Mouse (Mus musculus): Measurements from ENCODE around the gene Egfl7. TPM values are rescaled to one million over a fixed set of nuclear protein-coding genes. Genes with fewer than 3 reads are reported as not detected.

Egfl7 gene
- polyA plus RNA-seq, 1 experiment from 2014 or later = 54.9 TPM

- WGBS = 85% methylated on average over 4 of the region's 4 CpGs
- H3K27ac ChIP-seq = peak overlapping the region; percentile 14; the same call in 1 of the 2 replicates
- H3K36me3 ChIP-seq (replicated peaks) = peaks cover 54% of the 10 kb centered on the region
- H3K4me1 ChIP-seq = peaks cover 37% of the 10 kb centered on the region
- H3K27me3 ChIP-seq = no peaks in the 10 kb centered on the region
- H3K9ac ChIP-seq = 0 out of 2 replicates have a peak overlapping the region, but pooled peaks have one; percentile 29
- no peak overlapping the region for H3K4me2 ChIP-seq
- no peaks in the 10 kb centered on the region for H3K9me3 ChIP-seq
- no peak overlapping the region for H3K4me3 ChIP-seq (replicated peaks)
- ATAC-seq (ENCODE audit: low FRiP score) = no peak
Observed at GRCm38 (mm10) chr2:26637316-26637932, 57.6 kb downstream of the Egfl7 start.

- H3K27me3 ChIP-seq = no peaks in the 10 kb centered on the region
- H3K36me3 ChIP-seq (replicated peaks) = peaks cover 54% of the 10 kb centered on the region
- 85% methylated on average over 5 of the region's 5 CpGs for WGBS
- no peak overlapping the region for H3K27ac ChIP-seq
- H3K4me3 ChIP-seq (replicated peaks) = 0 out of 2 replicates have a peak overlapping the region, but pooled peaks have one; percentile 93
- peak overlapping the region; percentile 95; the same call in 1 of the 2 replicates for H3K9ac ChIP-seq
- no peaks in the 10 kb centered on the region for H3K9me3 ChIP-seq
- ATAC-seq (ENCODE audit: low FRiP score) = no peak
- peaks cover 31% of the 10 kb centered on the region for H3K4me1 ChIP-seq
- peak overlapping the region; percentile 87 for H3K4me2 ChIP-seq
Observed at GRCm38 (mm10) chr2:26638039-26638438, 58.2 kb downstream of the Egfl7 start.

- WGBS = 82% methylated on average over 5 of the region's 5 CpGs
- H3K36me3 ChIP-seq (replicated peaks) = peaks cover 51% of the 10 kb centered on the region
- no peaks in the 10 kb centered on the region for H3K9me3 ChIP-seq
- no peak for ATAC-seq (ENCODE audit: low FRiP score)
- peaks cover 27% of the 10 kb centered on the region for H3K4me1 ChIP-seq
- H3K4me3 ChIP-seq (replicated peaks) = peak overlapping the region; percentile 93
- peak overlapping the region; percentile 95 for H3K9ac ChIP-seq
- no peaks in the 10 kb centered on the region for H3K27me3 ChIP-seq
- H3K4me2 ChIP-seq = peak overlapping the region; percentile 87
- H3K27ac ChIP-seq = 0 out of 2 replicates have a peak overlapping the region, but pooled peaks have one; percentile 54
Observed at GRCm38 (mm10) chr2:26638572-26638971, 58.8 kb downstream of the Egfl7 start.

GRCm38 (mm10) chr2:26639083-26639482 is 59.3 kb downstream of the Egfl7 start:
- H3K4me3 ChIP-seq (replicated peaks) = peak overlapping the region; percentile 93
- 10% methylated on average over 8 of the region's 8 CpGs for WGBS
- H3K9ac ChIP-seq = peak overlapping the region; percentile 95
- peaks cover 21% of the 10 kb centered on the region for H3K4me1 ChIP-seq
- H3K9me3 ChIP-seq = no peaks in the 10 kb centered on the region
- H3K36me3 ChIP-seq (replicated peaks) = peaks cover 46% of the 10 kb centered on the region
- peak overlapping the region; percentile 54; the same call in 1 of the 2 replicates for H3K27ac ChIP-seq
- no peaks in the 10 kb centered on the region for H3K27me3 ChIP-seq
- peak; percentile 33; the same call in 1 of the 2 replicates for ATAC-seq (ENCODE audit: low FRiP score)
- peak overlapping the region; percentile 87 for H3K4me2 ChIP-seq

DNA sequence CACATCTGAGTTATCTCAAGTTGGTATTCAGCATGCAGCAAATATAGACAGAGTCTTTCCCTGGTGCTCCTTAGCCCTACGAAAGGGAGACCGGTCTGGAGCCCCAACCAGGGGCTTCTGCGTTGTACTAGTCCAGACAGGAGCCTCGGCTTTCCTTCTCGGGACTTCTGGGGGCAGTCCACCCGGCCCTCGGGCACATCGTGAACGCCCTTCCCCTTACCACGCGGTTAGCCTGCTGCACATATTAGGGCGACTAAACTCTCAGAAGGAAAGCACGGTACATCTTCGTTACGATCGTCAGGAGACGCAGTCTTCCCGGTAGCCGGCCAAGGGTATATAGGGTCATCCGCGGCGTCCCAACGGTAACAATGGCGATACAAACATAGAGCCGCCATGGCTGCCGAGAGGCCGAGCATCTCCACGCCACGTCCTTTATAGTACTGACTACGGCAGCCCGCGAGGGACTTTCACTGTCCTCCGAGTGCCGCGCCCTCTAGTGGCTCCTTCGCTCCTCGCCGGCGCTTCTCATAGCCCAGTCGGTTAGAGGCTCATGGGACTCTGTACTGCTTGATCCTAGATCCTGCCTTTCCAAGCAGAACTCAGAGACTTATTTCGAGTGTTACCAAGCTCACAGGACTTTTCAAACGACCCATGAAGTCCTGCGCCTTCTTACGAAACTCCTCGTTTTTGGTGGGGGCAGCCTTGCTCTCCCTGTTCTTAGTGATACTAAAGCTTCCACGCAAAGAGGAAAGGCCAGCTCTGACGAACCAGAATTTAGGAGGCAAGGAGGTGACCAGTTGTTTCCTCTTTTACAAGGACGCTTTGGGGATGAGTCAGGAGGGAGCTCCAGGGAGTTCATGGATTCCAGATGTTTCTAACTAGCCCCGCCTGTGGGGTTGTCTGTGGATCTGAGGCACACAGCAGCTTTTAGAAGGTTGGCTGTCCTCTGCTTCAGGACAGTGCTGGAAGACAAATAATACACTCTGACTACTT is 60.3 kb downstream of the Egfl7 start:
- H3K9ac ChIP-seq = peak overlapping the region; percentile 95
- no peaks in the 10 kb centered on the region for H3K9me3 ChIP-seq
- H3K4me3 ChIP-seq (replicated peaks) = peak overlapping the region; percentile 93
- WGBS = 4% methylated on average over 49 of the region's 49 CpGs
- no peaks in the 10 kb centered on the region for H3K27me3 ChIP-seq
- H3K36me3 ChIP-seq (replicated peaks) = peaks cover 35% of the 10 kb centered on the region
- H3K4me1 ChIP-seq = peaks cover 21% of the 10 kb centered on the region
- ATAC-seq (ENCODE audit: low FRiP score) = peak; percentile 86
- H3K4me2 ChIP-seq = peak overlapping the region; percentile 87
- peak overlapping the region; percentile 82 for H3K27ac ChIP-seq

- Histone ChIP-seq H3K4me1 (peaks cover 21% of the 10 kb centered on the region), H3K27ac (no peak overlapping the region), H3K36me3 (replicated peaks) (peaks cover 25% of the 10 kb centered on the region), H3K9ac (no peak overlapping the region), H3K9me3 (no peaks in the 10 kb centered on the region), H3K27me3 (no peaks in the 10 kb centered on the region), H3K4me2 (no peak overlapping the region), H3K4me3 (replicated peaks) (no peak overlapping the region)
- WGBS = 85% methylated on average over 7 of the region's 7 CpGs
- no peak for ATAC-seq (ENCODE audit: low FRiP score)
Observed at GRCm38 (mm10) chr2:26641006-26641647, 61.3 kb downstream of the Egfl7 start.

MicroRNA genes within 50 kb of the gene (microRNA counts, 519-probe panel; counts per million panel counts)
- microRNA mmu-miR-126-3p (7,109 counts per million, percentile 93 among the panel's probes with 10 or more counts), microRNA mmu-miR-126-5p (3,498 counts per million, percentile 33 among the panel's probes with 10 or more counts)

Small RNA genes within 50 kb of the gene (microRNA-seq; reads per million reads assigned to microRNA genes)
- gene Mir126a = not detected
- not detected for gene Mir126b

Other genes with a start within 250 kb of the Egfl7 start
- gene Dnlz, start 227.9 kb upstream of the Egfl7 start, polyA plus RNA-seq (2016; fragmentation: Nextera tagmentation; extraction: Ambion mirVana) = 34.5 and 36.3 TPM in 2 replicates
- 1.3 TPM in 2 replicates for gene Card9, start 219.1 kb upstream of the Egfl7 start, polyA plus RNA-seq (2016; fragmentation: Nextera tagmentation; extraction: Ambion mirVana)
- gene Snapc4, start 199.4 kb upstream of the Egfl7 start, polyA plus RNA-seq (2016; fragmentation: Nextera tagmentation; extraction: Ambion mirVana) = 34.3 and 38.9 TPM in 2 replicates
- gene Entr1, start 190.7 kb upstream of the Egfl7 start, polyA plus RNA-seq (2016; fragmentation: Nextera tagmentation; extraction: Ambion mirVana) = 167 and 173 TPM in 2 replicates
- 120 and 123 TPM in 2 replicates for gene Pmpca, start 190.7 kb upstream of the Egfl7 start, polyA plus RNA-seq (2016; fragmentation: Nextera tagmentation; extraction: Ambion mirVana)
- 29.2 and 30.6 TPM in 2 replicates for gene Inpp5e, start 170.8 kb upstream of the Egfl7 start, polyA plus RNA-seq (2016; fragmentation: Nextera tagmentation; extraction: Ambion mirVana)
- 30.0 and 33.9 TPM in 2 replicates for gene Sec16a, start 134.8 kb upstream of the Egfl7 start, polyA plus RNA-seq (2016; fragmentation: Nextera tagmentation; extraction: Ambion mirVana)
- 49.5 and 61.8 TPM in 2 replicates for gene Notch1, start 63.4 kb upstream of the Egfl7 start, polyA plus RNA-seq (2016; fragmentation: Nextera tagmentation; extraction: Ambion mirVana)
- gene Gm20532, start 6.6 kb downstream of the Egfl7 start, polyA plus RNA-seq (2016; fragmentation: Nextera tagmentation; extraction: Ambion mirVana) = not detected in 2 replicates
- 5.4 and 6.7 TPM in 2 replicates for gene Agpat2, start 24.4 kb downstream of the Egfl7 start, polyA plus RNA-seq (2016; fragmentation: Nextera tagmentation; extraction: Ambion mirVana)
- gene Fam69b, start 48.4 kb downstream of the Egfl7 start, polyA plus RNA-seq (2016; fragmentation: Nextera tagmentation; extraction: Ambion mirVana) = 67.1 and 67.2 TPM in 2 replicates
- not detected in 2 replicates for gene Lcn4, start 91.3 kb downstream of the Egfl7 start, polyA plus RNA-seq (2016; fragmentation: Nextera tagmentation; extraction: Ambion mirVana)

Data from forebrain, embryonic 12.5 days (tissue).